Mouse (Mus musculus): ENCODE data around the gene Hopx. TPM values are rescaled to one million over a fixed set of nuclear protein-coding genes. Genes with fewer than 3 reads are reported as not detected.

The Hopx gene
- polyA plus RNA-seq, 2 experiments: 1.9 to 12.2 TPM

DNA sequence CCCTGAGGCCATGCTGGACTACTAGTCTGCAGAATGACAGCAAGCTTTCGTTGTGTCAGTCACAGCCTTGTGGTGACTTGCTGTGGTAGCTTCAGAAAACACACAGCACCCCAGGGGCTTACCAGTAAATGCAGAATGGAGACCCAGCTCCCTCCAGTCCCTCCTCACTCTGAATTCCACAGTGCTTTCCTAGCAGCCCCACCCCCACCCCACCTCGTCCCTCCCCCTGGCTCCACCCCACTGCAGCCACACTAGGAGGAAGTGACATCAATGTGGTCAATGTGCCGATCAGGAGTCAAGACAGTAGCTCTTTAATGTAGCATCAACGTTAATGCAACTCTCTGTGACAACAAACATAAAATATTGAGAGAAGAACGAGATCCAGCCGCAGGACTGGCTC, 25.2 kb upstream of the Hopx start:
- Histone ChIP-seq H3K27me3 (ENCODE audit: control insufficient read depth, insufficient read depth, low read length) (no peaks in the 10 kb centered on the region), H3K9me3 (ENCODE audit: control insufficient read depth, low read length) (no peaks in the 10 kb centered on the region), H3K4me2 (replicated peaks; ENCODE audit: low read depth, low read length, severe bottlenecking) (peak overlapping the region; percentile 16), H3K36me3 (ENCODE audit: control insufficient read depth, insufficient read depth, low read length) (no peaks in the 10 kb centered on the region), H3K4me3 (replicated peaks; ENCODE audit: low read length) (0 out of 2 replicates have a peak overlapping the region, but pooled peaks have one; percentile 1), H3K4me1 (ENCODE audit: control insufficient read depth, insufficient read depth, low read length) (peaks cover 16% of the 10 kb centered on the region), H3K27ac (replicated peaks; ENCODE audit: low read depth, low read length) (no peak overlapping the region), H3K9ac (ENCODE audit: low read depth, low read length, severe bottlenecking) (no peak overlapping the region)
- WGBS: 32% methylated on average over 6 of the region's 6 CpGs
- no peak for TF ChIP-seq POLR2A (IDR thresholded peaks at IDR 0.05; ENCODE audit: borderline replicate concordance, extremely low read depth, insufficient read depth, insufficient read length)
- DNase-seq (ENCODE audit: low spot score) (no peak), ATAC-seq (ENCODE audit: low FRiP score, low read depth) (no peak)

DNA sequence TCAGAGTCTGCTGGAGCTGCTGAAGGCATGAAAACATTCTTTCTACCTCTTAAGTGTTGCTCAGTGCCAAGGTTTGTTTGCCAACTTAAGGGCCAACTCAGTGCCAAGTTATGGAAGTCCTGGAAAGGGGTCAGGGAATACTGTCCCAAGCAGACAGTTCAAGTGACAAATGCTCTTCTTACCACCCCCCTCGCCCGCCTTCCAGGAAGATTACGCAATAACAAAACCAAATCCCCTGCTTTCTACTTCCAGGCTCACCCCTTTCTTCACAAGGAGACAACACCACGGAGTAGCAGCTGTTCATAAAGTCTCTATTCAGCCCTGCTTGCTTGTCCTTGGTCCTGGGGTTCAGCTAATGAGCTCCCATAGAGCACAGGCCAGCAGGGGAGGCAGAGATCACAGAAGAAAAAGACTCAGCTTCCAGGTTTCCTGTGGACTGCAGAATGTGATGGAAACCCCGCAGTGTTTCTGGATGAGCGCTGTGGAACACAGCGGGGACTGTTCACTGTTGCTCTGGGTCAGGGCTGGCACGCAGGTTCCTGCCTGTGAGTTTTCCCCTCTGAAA, 22.9 kb upstream of the Hopx start:
- TF ChIP-seq POLR2A (IDR thresholded peaks at IDR 0.05; ENCODE audit: borderline replicate concordance, extremely low read depth, insufficient read depth, insufficient read length): no peak
- DNase-seq (ENCODE audit: low spot score) (no peak), ATAC-seq (ENCODE audit: low FRiP score, low read depth) (no peak)
- WGBS: 61% methylated on average over 8 of the region's 8 CpGs
- Histone ChIP-seq H3K27me3 (ENCODE audit: control insufficient read depth, insufficient read depth, low read length) (no peaks in the 10 kb centered on the region), H3K4me3 (replicated peaks; ENCODE audit: low read length) (no peak overlapping the region), H3K9ac (ENCODE audit: low read depth, low read length, severe bottlenecking) (no peak overlapping the region), H3K4me1 (ENCODE audit: control insufficient read depth, insufficient read depth, low read length) (peaks cover 16% of the 10 kb centered on the region), H3K4me2 (replicated peaks; ENCODE audit: low read depth, low read length, severe bottlenecking) (no peak overlapping the region), H3K27ac (replicated peaks; ENCODE audit: low read depth, low read length) (no peak overlapping the region), H3K9me3 (ENCODE audit: control insufficient read depth, low read length) (no peaks in the 10 kb centered on the region), H3K36me3 (ENCODE audit: control insufficient read depth, insufficient read depth, low read length) (no peaks in the 10 kb centered on the region)

DNA sequence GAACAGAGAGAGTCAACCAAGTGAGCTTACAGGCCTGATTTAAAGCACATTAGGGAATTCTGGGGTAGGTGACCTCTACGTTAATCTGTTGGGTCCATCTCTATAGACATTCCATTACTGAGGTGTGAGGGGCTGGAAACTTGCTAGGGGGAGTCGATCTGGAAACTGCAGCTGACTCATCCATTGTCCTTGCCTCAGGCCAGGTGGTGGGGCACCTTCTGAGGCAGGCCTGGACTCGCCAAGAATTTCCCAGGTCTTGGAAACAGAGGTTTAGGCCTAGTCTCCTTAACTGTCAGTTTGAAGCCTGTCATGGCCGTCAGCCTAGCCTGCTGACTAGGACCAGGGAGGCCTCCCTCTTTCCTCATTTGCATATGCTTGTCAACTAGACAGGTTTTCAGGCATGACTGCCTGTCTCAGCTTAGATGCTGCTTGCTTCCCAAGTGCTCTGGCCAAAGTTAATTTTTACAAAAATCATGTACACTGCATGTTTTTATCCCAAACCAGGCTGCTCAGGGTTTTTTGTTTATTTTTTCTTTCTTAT, 21.8 kb upstream of the Hopx start:
- H3K4me1 ChIP-seq (ENCODE audit: control insufficient read depth, insufficient read depth, low read length): peaks cover 16% of the 10 kb centered on the region
- no peaks in the 10 kb centered on the region for H3K27me3 ChIP-seq (ENCODE audit: control insufficient read depth, insufficient read depth, low read length)
- no peak overlapping the region for H3K4me3 ChIP-seq (replicated peaks; ENCODE audit: low read length)
- DNase-seq (ENCODE audit: low spot score): no peak
- WGBS: 57% methylated on average over 4 of the region's 4 CpGs
- H3K36me3 ChIP-seq (ENCODE audit: control insufficient read depth, insufficient read depth, low read length): no peaks in the 10 kb centered on the region
- no peak overlapping the region for H3K27ac ChIP-seq (replicated peaks; ENCODE audit: low read depth, low read length)
- no peak for ATAC-seq (ENCODE audit: low FRiP score, low read depth)
- no peaks in the 10 kb centered on the region for H3K9me3 ChIP-seq (ENCODE audit: control insufficient read depth, low read length)
- H3K4me2 ChIP-seq (replicated peaks; ENCODE audit: low read depth, low read length, severe bottlenecking): no peak overlapping the region
- no peak overlapping the region for H3K9ac ChIP-seq (ENCODE audit: low read depth, low read length, severe bottlenecking)
- no peak for TF ChIP-seq POLR2A (IDR thresholded peaks at IDR 0.05; ENCODE audit: borderline replicate concordance, extremely low read depth, insufficient read depth, insufficient read length)

DNA sequence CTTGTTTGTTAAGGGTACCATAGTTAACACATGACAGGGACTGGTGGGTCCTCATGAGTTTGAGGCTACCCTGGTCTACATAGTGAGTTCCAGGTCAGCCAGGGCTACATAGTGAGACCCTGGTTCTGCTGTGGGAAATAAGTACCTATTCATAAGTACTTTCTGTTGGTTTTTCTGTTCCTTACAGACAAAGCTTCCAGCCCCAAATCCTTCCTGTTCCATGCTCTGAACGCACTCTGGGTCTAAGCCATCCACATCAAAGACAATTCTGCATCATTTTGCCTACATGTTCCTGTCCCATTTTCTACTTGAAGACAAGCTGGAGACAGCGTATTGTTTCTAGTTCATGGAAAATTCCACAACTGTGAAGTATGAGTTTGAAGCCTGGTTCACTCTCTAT, 20.0 kb upstream of the Hopx start:
- Histone ChIP-seq H3K27ac (replicated peaks; ENCODE audit: low read depth, low read length) (no peak overlapping the region), H3K9ac (ENCODE audit: low read depth, low read length, severe bottlenecking) (no peak overlapping the region), H3K4me2 (replicated peaks; ENCODE audit: low read depth, low read length, severe bottlenecking) (no peak overlapping the region), H3K9me3 (ENCODE audit: control insufficient read depth, low read length) (no peaks in the 10 kb centered on the region), H3K27me3 (ENCODE audit: control insufficient read depth, insufficient read depth, low read length) (no peaks in the 10 kb centered on the region), H3K4me1 (ENCODE audit: control insufficient read depth, insufficient read depth, low read length) (peaks cover 9% of the 10 kb centered on the region), H3K4me3 (replicated peaks; ENCODE audit: low read length) (no peak overlapping the region), H3K36me3 (ENCODE audit: control insufficient read depth, insufficient read depth, low read length) (no peaks in the 10 kb centered on the region)
- ATAC-seq (ENCODE audit: low FRiP score, low read depth): no peak
- 97% methylated on average over 2 of the region's 2 CpGs for WGBS
- TF ChIP-seq POLR2A (IDR thresholded peaks at IDR 0.05; ENCODE audit: borderline replicate concordance, extremely low read depth, insufficient read depth, insufficient read length): no peak
- no peak for DNase-seq (ENCODE audit: low spot score)

DNA sequence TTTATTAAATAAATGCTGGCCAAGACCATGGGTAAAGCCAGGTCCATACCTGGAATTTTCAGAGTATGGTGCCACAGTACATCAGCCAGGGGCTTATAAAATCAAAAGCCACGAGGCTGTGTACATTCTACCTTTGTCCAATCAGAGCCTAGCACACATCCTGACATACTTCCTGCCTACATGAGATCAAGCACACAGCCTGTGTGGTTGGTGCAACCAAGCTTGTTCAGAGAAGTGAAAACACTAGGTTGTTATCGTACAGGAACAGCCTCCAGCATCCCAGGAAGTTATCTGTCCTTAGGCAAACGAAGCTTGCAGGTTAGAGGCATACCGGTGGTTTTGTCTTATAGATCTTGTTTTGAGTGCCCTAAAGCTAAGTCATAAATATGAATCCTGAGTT, 19.5 kb upstream of the Hopx start:
- Histone ChIP-seq H3K27ac (replicated peaks; ENCODE audit: low read depth, low read length) (no peak overlapping the region), H3K27me3 (ENCODE audit: control insufficient read depth, insufficient read depth, low read length) (no peaks in the 10 kb centered on the region), H3K9me3 (ENCODE audit: control insufficient read depth, low read length) (no peaks in the 10 kb centered on the region), H3K36me3 (ENCODE audit: control insufficient read depth, insufficient read depth, low read length) (no peaks in the 10 kb centered on the region), H3K4me2 (replicated peaks; ENCODE audit: low read depth, low read length, severe bottlenecking) (no peak overlapping the region), H3K4me3 (replicated peaks; ENCODE audit: low read length) (no peak overlapping the region), H3K4me1 (ENCODE audit: control insufficient read depth, insufficient read depth, low read length) (peaks cover 9% of the 10 kb centered on the region), H3K9ac (ENCODE audit: low read depth, low read length, severe bottlenecking) (no peak overlapping the region)
- 0 out of 2 replicates have a peak, but pooled peaks have one; percentile 5 for ATAC-seq (ENCODE audit: low FRiP score, low read depth)
- no peak for TF ChIP-seq POLR2A (IDR thresholded peaks at IDR 0.05; ENCODE audit: borderline replicate concordance, extremely low read depth, insufficient read depth, insufficient read length)
- DNase-seq (ENCODE audit: low spot score): peak; percentile 25
- 62% methylated on average over 4 of the region's 4 CpGs for WGBS

Measured in limb, embryonic 14.5 days (tissue).